Mouse (Mus musculus): ENCODE data around the gene Brd3.
"Not testable (repeated sequence)": the region's sequence is repeated elsewhere in the genome, so short reads cannot be mapped to it uniquely, and the experiment has no call there.

The Brd3 gene

DNA sequence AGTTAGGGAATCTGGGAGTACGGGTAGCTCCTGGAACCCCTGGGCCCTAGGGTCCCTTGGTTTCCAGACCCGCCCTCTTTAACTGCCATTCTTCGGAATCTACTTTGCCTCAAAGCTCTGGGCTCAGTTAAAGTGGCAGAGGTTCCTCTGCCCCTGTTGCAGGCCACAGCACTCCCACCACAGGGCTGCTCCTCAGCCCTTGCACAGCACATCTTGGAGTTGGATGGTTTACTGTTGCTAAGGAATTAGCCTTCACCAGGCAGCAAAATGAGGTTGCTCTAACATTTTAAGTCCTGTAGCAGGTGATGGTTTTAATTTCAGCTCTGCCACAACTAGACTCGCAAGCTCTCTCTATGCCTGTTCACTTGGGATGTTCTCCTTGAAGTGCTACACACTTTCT, at the start of gene Brd3:
Gene Brd3 (minus strand): TSS at position 101 of the 400 bp plus-strand sequence.
- DNase-seq (ENCODE audit: low read depth, low spot score) = no peak

- DNase-seq (ENCODE audit: low read depth, low spot score) = no peak
These were observed 49.5 kb upstream of the Brd3 start for GRCm38 (mm10) chr2:27556921-27557320.

DNA sequence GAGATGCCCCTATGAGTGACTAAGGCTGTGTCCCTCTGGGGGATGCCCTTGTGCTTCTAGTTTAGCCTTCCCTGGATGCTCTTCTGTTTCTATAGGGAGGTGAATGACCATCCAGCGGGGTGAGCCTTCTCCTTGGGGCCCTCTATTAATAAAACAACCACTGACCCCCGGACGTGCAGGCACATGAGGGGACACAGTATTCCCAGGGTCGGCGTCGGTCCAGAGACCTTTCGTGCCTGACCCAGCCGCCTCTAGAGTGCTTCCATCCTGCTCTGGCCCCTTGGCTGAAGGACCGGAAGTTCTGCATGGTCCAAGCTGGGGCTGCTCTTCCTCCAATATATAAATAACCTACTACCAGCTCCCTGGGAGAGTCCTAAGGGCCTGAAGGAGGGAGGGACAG, 46.8 kb upstream of the Brd3 start:
- DNase-seq (ENCODE audit: low read depth, low spot score) = no peak

- DNase-seq (ENCODE audit: low read depth, low spot score) = peak; percentile 67
These were observed 45.3 kb upstream of the Brd3 start for GRCm38 (mm10) chr2:27552620-27553287.

GRCm38 (mm10) chr2:27548664-27549369, 41.4 kb upstream of the Brd3 start:
- no peak for DNase-seq (ENCODE audit: low read depth, low spot score)

DNA sequence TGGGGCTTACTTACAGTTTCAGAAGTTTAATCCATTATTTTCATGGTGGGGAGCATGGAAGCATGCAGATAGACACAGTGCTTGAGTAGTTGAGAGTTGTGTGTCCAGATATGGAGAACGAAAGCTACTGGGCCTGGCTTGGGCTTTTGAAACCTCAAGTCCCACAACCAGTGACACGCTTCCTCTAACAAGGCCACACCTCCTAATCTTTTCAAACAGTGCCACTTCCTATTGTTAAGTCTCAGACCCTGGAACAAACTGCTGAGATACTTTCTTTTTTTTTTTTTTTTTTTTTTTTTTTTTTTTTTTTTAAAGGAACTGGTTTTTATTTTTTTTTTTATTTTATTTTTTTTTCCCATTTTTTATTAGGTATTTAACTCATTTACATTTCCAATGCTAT, 40.5 kb upstream of the Brd3 start:
- DNase-seq (ENCODE audit: low read depth, low spot score) = no peak

DNA sequence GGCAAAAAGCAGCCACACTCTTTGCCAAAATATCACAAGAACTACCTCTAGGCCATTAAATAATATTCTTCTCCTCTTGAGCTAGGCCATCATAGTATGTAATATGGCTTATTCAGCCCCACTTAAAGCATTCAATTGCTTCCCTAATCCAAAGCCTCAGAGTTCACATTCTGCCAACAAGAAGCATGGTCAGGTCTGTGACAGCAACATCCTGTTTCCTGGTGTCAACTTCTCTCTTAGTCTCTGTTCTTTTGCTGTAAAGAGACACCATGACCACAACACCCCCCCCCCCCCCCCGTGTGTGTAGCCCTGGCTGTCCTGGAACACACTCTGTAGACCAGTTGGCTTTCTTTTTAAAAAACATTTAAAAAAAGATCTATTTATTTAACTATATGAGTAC, 39.9 kb upstream of the Brd3 start:
- no peak for DNase-seq (ENCODE audit: low read depth, low spot score)

GRCm38 (mm10) chr2:27546041-27546440, 38.6 kb upstream of the Brd3 start:
- DNase-seq (ENCODE audit: low read depth, low spot score) = not testable (repeated sequence)

- DNase-seq (ENCODE audit: low read depth, low spot score) = not testable (repeated sequence)
These were observed 38.1 kb upstream of the Brd3 start for GRCm38 (mm10) chr2:27545517-27545916.

DNA sequence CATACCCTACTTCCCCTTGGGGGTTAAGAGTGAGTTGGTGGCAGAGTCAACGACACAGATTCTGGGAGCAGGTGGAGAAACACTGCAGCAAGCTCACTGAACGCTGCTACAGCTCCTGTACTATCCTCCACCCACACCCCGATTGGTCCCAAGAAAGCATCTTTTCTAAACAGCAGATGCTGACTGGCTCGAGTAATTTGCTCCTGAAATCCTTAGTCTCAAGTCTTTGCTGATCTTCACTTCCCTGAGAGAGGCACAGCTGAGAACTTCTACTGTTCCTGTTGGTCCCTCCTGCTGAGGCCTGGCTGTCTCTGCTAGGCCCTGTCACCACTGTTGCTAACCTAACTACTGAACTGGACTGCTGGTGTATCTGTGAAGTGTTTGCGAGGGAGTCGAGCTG, 37.2 kb upstream of the Brd3 start:
- DNase-seq (ENCODE audit: low read depth, low spot score) = no peak

GRCm38 (mm10) chr2:27541225-27541624, 33.8 kb upstream of the Brd3 start:
- no peak for DNase-seq (ENCODE audit: low read depth, low spot score)

- no peak for DNase-seq (ENCODE audit: low read depth, low spot score)
These were observed 33.0 kb upstream of the Brd3 start for GRCm38 (mm10) chr2:27540515-27540836.

GRCm38 (mm10) chr2:27539772-27540514, 32.5 kb upstream of the Brd3 start:
- peak; percentile 97 for DNase-seq (ENCODE audit: low read depth, low spot score)

DNA sequence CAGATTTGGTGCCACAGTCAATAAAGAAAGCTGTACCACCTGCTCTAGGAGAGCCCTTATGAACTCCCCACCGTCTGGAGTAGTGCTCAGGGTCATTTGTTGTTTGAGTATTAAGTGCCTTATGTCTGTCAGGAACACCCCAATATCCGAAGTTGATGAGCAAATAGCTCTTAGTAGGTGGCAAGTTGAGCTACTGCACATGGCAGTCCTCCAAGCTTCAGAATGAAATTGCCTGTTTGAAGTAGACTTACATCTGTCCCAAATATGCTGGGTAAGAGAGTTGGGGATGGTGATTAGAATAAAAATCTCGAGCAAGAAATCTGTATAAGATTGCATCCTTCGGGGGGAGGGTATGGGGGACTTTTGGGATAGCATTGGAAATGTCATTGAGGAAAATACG, 31.9 kb upstream of the Brd3 start:
- DNase-seq (ENCODE audit: low read depth, low spot score) = no peak

DNA sequence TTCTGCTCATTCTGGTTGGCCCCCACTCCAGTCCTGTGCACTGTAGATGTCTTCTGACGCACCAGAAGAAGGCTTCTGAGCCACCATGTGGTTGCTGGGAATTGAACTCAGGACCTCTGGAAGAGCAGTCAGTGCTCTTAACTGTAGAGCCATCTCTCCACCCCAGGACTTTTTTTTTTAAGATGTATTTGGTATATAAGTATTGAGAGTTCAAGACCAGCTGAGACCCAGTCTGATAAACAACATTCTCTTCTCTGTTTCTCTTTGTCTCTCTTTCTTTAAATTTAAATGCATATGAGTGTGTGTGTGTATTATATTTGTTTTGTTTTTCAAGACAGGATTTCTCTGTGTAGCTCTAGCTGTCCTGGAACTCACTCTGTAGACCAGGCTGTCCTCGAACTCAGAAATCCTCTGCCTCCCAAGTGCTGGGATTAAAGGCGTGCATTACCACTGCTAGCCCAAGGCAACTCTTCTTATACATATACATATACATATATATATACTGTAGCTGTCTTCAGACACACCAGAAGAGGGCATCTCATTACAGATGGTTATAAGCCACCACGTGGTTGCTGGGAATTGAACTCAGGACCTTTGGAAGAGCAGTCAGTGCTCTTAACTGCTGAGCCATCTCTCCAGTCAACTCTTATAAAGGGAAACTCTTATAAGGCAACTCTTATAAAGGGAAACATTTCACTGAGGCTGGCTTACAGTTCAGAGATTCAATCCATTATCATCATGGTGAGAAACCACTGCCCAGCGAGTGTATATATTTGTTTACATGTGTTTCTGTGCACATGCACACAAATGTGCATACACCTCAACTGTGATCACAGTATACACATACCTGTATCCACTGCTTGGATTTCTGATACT, 31.2 kb upstream of the Brd3 start:
- DNase-seq (ENCODE audit: low read depth, low spot score) = not testable (repeated sequence)

GRCm38 (mm10) chr2:27518283-27518682, 10.8 kb upstream of the Brd3 start:
- no peak for DNase-seq (ENCODE audit: low read depth, low spot score)

DNA sequence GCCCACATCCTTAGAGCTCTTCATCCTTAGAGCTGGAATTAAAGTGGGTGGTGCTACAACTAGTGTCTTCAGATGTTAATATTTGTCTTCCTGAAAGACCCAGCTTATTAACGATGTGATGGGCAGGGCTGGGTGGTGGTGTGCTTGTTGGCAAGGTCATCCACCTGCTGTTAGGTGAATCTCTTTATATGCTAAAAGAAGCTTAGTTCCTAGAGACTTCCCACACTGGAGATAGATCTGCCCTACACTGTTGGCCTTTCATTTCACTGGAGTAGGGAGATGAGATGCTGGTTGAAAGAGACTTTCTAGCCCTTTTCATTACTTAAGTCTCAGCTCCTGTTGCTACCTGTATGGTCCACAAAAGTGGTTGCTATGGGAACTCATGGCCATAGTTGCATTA, 8.8 kb upstream of the Brd3 start:
- DNase-seq (ENCODE audit: low read depth, low spot score) = no peak

GRCm38 (mm10) chr2:27515341-27516166, 8.1 kb upstream of the Brd3 start:
- DNase-seq (ENCODE audit: low read depth, low spot score) = no peak

DNA sequence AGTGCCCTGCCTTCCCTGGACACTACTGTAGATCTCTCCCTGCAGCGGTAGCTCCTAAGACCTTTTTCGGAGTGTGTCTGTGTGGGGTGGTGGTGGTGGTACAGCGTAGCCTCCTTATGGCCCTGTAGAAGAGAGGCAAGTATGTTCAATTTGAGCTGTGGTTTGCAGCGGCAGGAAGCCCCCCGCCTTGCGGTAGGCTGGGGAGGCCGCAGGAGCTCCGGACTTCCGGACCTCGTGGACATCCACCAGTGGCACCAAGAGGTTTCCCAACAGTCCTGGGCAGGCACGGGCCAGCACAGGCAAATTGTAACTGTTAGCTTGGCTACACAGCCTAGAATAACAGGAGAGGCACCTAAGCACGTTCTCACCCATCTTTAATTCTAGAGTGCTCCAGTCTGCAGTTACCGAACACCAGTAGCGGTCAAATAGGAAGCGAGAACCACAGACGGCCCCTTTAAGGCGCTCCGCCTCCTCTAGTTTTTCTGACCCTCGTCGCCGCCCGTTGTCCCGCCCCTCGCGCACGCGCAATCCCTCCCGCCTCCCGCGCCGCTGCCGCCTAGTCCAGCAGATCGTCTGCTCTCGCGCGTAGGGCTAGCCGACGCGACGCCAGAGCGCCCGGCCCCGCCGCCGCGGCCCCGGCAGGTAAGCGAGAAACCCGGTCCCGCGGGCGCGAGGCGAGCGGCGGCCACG, 7.3 kb upstream of the Brd3 start, which contains the start of gene Wdr5:
Gene Wdr5 (plus strand): TSS at position 519 of the 690 bp plus-strand sequence.
- DNase-seq (ENCODE audit: low read depth, low spot score) = peak; percentile 86

DNA sequence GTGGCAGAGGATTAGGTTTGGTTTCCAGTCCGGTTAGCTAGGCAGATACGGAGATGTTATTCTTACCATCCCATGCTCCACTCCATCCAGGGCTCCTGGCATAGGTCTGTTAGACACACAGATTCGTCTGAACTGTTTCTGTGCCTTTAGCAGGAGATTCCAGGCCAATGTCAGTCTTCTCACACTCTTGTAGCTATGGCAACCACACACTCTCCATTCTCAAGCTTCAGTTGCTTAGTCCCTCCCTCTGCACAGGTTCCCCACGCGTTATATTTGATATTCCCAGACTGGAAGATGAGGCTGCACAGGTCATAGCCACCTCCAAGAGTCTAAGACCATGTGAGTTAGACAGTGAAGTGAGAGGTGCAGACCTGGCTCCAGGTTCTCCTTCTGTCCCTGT, 6.4 kb upstream of the Brd3 start:
- DNase-seq (ENCODE audit: low read depth, low spot score) = no peak

Data from retina, postnatal 7 days (tissue).